Mouse (Mus musculus) liver, adult 2 months (tissue): ENCODE results near the gene Sost.

Experiments used
- CTCF ChIP-seq: fragments of 200-500 bp; IDR thresholded peaks from 2 replicates; pipeline ENCODE4 v1.5.1; 2011; ENCODE audit warnings: low read depth, low read length, control low read depth
- POLR2A ChIP-seq: fragments of 200-500 bp; IDR thresholded peaks from 2 replicates; pipeline ENCODE4 v1.6.1; 2011; ENCODE audit warnings: low read length, control low read depth; ENCODE audit not compliant: insufficient read depth; ENCODE audit errors: extremely low read depth

DNA sequence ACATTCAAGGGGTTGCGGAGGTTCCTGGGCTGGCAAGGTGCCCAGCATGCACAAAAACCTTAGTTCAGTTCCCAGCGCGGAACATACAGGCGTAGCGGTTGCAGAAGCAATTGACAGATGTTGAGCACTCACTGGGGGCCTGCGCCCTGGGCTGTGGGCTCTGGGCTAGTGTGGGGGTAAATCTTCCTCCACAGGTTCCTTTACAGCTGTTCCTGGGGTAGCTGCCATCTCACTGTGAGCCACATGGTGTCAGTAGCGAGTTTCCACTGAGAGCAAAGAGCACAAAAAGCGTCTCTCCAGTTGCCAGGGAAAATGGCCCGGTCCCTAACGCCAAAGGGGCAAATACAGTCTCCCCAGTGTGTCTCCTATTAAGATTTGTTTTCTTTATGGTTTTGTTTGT is 19.2 kb upstream of the Sost start:
- no peak for TF ChIP-seq POLR2A
- peak; percentile 87 for TF ChIP-seq CTCF
